Mouse (Mus musculus) ZHBTc4 (cell line): ENCODE results near the gene Zbtb7b.

Source experiments
- DNase-seq: peaks from one replicate; pipeline ENCODE4 v3.0.0-alpha.2; 2011; ENCODE audit warnings: low read depth, low spot score

Gene Zbtb7b

DNA sequence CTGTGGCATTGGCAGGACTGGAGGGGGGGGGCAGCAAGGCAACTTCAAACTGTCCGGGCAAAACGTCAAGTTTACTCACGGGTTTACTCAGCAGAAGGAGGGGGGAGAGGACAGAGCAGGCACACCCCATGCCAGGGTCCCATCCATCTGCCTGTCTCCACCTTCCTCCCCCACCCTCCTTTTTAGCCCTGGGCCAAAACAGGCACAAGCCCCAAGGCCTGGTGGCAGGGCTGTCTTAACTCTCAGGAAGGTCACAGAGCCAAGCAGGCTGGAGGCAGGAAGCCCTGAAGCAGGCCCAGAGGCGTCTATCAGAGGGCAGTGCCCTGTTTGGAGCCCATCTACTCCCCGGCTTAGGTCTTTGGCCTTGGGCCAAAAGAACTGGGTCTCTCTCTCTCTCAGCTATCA is 4.5 kb downstream of the Zbtb7b start:
- DNase-seq: no peak

DNA sequence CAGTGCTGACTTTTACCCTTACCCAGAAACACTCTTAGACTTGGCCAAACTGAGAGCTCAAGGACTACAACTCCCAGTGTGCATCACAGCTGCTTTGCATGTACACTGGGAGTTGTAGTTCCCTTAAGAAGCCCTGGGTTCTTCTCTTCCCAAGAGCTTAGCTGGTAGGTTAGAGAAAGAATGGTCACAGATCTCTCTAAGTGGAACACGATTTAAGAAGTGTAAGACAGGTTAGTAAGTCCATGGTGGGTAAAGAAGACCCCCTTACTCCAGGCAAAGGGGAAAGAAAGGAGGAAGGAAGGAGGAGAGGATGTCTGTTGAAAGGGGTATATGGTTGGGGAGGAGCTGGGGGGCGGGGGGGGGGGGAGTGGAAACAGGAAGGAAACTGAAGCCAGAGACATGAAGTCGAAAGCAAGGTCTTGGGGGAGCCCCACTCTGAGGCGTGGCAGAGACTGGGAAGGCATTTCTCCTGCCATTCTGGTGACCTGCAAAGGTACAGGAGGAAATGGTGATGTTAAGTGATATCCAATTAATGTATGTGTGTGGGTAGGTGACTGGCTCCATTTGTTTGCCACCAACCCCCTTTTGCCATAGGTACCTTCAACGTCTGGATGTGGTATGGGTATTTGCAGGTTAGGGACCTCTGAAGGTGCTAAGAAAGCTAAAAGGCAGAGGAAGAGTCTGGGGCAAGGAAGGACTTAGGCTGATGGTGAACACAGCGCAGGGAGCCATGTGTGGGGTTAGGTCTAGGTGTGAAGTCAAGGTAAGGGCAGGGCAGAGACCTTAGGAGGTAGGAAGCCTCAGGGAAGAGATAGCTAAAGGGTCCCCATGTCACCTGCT is 5.5 kb downstream of the Zbtb7b start:
- peak; percentile 76 for DNase-seq

DNA sequence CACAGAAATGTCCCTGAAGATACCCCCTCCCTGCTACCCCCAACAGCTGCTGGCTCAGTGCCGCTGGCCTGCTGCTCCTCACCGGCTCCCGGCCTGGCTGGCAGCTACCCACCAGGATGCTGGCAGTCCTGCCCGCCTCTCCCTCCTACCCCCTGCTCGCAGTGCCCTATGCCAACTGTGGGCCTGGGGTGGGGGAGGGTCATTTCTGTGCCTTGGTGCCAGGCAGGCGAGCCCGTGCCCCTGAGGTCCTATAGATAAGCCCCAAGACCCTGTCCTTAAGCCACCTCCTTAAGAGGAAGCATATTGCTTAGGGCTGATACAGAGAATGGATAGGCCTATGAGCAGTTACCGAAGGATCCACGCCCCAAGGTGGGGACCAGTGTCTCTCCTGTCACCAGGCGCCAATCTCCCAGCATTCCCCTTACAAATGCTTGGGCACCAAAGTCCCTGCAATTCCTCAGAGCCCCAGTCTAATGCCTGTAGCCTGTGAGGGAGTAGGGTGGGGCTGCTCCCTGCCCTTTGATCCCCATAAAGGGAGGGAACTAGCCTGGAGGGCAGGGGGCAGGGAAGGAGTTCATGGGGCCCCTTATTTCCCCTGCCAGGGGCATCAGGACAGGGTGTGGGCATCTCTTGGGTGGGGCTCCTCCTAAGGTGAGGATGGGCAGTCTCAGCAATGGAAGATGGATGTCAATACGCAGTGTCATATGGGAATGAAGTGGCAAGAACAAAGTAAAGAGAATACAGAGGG is 6.3 kb downstream of the Zbtb7b start:
- no peak for DNase-seq

DNA sequence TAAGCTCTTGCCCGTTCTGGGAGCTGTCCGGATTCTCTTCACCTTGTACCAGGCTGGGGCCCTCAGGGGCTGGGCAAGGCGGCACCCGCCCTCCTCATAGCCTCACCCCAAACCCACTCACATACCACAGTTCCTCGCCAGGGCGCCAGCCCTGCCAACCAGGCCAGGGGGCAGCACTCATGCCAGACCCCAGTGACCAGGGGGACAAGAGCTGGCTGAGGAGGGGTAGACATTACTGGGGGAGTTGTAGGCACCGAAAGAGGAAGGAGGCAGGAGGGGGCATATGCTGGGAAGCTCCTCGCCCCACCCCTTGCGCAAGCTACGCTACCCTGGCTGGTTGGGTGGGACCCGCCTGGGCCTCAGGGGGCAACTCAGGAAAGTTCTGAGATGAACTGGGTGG is 6.9 kb downstream of the Zbtb7b start:
- no peak for DNase-seq

DNA sequence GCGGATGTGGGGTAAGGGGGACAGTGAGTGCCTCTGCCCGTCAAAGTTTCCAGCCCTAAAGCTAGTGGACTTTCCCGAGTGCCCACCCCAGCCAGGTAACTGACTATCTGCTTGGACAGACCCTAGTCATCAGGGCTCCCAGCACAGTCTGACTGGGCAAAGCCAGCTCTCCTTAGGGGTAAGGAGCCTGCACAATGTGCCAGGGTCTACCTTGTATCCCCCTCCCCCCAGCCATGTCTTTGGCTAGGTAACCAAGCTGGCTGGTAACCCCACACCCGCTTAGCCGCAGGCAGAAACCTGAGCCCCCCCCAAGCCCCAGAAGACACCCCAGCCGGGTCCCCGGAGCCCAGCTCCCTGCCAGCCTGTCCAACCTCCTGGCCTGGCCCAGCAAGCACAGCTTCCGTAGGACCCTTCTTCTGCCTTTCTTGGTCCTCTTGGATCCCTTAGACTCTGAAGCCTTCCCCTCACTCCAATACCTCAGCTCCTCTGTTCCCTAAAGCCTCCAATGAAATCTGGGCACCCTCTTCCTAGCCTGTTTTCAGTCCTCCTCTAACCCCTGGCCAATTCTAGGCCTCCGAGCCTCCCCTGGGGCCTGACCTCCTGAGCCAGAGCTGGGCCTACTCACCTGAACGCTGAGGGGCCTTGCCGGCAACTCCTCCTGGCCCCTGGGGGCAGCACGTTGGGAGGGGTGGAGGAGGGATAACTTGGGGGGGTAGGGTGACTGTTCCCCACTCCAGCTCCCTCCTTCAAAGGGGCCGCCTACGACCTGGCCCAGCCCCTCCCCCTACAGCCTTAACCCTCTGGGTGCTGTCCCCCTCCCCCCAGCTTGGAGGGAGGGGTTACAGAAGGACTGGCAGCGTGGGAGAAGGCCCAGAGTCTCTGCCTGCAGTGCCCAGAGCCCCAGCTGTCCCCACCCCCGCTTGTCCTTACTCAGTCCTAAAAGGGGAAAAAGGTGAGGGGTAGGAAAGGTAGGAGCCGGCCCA is 7.8 kb downstream of the Zbtb7b start:
- no peak for DNase-seq

GRCm38 (mm10) chr3:89385451-89385850 is 9.1 kb downstream of the Zbtb7b start:
- no peak for DNase-seq

GRCm38 (mm10) chr3:89384331-89385076 is 10.1 kb downstream of the Zbtb7b start:
- no peak for DNase-seq

GRCm38 (mm10) chr3:89383651-89384255 is 10.8 kb downstream of the Zbtb7b start:
- no peak for DNase-seq

DNA sequence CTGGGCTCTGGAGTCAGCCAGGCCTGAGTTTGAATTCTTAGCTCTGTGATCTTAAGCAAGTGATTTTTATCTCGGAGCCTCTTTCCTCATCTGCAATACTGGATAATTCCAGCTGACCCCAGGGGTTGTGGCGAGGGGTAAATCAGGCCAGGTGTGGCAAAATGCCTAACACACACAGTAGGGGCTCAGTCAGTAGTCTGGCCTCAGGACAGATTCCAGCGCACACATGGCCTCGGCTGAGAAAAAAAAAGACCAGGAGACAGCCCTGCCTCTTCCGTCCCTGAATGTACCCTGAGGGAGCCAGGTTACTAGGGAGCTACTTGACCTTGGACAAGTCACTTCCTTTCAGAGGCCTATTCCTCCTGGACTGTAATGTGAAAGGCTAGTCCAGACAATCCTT is 11.6 kb downstream of the Zbtb7b start:
- DNase-seq: peak; percentile 90

- DNase-seq: peak; percentile 93
Measured at GRCm38 (mm10) chr3:89382033-89382882, 12.3 kb downstream of the Zbtb7b start.

- no peak for DNase-seq
Measured at GRCm38 (mm10) chr3:89381233-89381632, 13.3 kb downstream of the Zbtb7b start.

DNA sequence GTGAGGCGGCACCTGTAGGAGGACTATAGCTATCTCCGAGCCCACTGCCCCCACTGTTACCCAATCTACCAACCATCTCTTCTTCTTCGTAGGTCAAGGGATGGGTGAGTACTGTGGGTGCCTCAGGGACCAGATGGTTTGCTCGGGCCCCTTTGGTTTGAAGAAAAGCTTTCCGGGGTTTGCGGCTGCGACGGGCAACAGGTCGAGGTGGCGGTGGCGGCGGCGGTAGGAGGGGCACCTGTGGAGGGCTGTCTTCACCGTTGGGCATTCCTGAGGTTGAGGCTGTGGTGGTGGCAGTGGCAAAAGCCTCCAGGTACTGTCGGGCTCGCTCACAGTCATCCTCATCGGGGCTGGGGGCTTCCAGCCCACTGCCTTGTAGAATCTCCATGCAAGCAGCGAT is 13.9 kb downstream of the Zbtb7b start:
- no peak for DNase-seq

- no peak for DNase-seq
Measured at GRCm38 (mm10) chr3:89380291-89380690, 14.3 kb downstream of the Zbtb7b start.

GRCm38 (mm10) chr3:89379388-89380131 is 15.0 kb downstream of the Zbtb7b start:
- DNase-seq: peak; percentile 63

DNA sequence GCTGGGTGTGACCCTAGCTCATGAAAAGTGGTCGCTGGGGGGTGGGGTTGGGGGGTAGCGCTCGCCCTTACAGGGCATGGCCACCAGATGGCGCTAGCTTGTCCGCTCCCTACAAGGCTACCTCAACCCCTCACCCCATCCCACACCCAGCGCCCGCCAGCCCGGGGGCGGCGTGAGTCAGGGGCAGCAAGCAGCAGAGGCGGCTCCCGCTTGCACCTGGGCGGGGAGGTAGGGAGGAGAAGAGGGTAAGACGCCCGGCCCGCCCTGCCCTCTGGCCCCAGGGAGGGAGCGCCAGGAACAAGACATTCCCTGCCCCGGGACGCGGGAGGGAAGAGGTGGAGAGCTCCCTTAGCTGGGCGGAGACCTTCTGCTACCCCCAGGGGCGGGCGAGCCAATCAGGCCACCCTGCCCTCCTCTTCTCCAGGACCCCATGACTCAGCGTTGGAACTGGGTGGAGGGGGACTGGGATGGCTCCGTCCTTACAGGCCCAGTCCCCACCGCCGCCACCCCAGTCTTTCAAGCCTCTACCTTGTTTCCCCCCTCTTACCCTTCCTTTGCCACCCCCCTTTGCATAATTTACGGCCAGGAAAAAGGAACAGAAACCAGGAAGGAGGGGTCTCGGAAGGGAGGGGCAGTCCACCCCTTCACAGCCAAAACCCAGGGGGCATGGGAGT is 16.0 kb downstream of the Zbtb7b start:
- DNase-seq: peak; percentile 99

DNA sequence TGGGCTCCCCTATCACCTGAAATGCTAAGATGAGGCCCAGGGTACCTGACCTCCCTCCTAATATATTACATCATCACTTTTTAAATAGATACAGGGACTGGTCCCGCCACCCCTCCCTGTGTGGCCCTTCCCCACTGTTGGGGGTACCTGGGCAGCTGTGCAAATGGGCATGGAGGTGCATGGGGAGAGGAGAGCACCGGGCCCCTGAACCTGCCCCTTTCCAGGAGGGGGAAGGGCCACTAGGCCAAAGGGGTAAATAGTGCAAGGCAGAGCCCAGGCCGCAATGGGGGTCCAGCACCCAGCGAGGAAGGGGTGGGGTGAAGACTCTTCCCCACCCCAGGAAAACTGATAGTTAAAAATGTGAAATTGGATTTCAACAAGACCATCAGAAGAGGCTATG is 16.7 kb downstream of the Zbtb7b start:
- no peak for DNase-seq

- DNase-seq: peak; percentile 59
Measured at GRCm38 (mm10) chr3:89373581-89374231, 20.9 kb downstream of the Zbtb7b start.

DNA sequence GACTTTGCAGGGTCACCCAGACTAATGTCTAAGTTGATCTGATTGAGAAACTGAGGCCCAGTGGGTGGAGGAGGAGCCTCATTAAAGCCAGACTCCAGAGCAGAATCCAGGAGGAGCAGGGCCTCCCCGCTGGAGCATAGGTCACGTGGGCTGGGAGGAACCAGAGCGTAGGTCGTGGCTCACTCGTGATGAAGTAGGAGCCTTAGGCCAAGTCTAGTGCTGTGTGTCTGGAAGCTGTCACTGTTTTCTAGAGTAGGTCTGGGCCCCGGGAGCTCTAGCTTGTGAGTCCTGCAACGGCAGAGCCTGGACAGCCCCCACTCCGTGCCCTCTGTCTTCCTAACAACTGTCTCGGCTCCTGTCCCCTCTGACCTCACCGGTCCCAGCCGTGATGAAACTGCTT is 27.2 kb downstream of the Zbtb7b start:
- DNase-seq: peak; percentile 61
